Mouse (Mus musculus) A20 (cell line): ENCODE data around the gene Tanc2.

ENCODE experiments used
- DNase-seq: peaks from one replicate; pipeline ENCODE4 v3.0.0-alpha.2; 2011; ENCODE audit warnings: low read depth, low spot score

Tanc2 gene

DNA sequence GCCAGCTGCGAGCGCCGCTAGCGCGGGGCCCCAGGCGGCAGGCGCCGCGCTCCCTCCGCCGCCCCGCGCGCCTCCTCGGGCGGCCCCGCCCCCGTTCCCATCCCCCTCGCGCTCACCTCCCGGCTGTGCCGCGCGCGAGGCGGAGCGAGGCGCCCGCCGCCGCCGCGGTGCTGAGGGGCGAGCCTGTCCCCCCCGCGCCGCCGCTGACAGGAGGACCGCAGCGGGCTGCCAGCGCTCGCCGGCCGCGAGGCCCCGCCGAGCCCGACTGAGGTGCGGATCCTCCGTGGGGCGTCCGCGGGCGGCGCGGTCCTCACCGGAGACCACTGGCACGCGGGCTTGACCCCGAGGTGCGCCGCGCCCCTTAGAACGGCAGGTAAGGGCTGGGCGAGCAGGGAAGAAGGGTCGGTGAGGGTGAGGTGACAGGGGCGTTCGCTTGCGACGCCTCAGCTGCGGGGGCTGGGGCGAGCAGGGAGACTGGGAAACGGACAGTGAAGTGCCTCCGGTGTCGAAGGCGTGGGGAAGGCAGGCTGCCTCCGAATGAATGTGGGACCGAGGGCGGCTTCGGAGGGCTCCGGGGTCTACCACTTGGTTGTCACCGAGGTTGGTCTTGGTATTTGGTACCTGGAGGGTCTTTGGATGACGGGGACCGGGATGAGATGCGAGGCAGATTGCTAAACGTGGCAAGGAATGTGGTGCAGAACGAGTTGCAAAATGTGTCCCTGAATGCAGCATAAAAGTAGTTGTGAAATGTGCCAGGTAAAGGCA lies at the start of gene Tanc2:
TSS of gene Tanc2 (plus strand) at position 110 of the 765 bp plus-strand sequence.
- peak; percentile 68 for DNase-seq

DNA sequence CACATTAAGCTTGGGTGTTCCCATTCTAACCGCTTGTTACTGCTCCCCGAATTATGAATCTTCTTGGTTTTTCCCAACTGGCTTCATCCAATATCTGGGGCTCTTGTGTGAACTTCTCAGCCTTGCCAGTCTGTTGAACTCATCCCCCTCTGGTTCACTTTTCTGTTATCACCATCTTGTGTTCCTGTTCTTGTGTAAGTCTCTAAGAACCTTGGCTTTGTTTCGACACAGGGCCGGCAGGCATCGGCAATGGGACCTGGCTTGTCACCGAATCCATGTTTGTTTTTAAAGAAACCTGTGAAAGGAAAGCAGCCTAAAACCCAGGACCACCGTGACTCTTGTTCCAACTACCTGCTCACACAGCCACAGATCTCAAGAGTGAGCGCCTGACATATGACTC lies 49.0 kb upstream of the Tanc2 start:
- no peak for DNase-seq

DNA sequence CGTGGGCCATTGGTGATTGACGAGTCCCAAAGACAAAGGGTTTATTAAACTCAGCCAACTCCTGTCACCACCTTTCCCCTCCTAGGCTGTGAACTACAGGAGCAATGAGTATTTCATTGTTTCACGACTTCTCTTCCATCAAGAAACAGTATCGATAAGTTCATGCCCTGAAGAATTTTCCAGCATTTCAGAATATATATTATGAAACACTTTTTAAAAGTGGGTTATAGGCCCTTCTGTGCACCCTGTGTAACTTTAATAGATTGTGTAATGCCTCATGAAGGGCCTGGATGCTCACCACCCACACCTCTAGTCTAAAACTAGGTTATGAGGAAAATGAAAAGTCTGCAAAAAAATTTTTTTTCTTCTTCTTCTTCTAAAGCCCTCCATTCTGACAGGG lies 48.4 kb upstream of the Tanc2 start:
- no peak for DNase-seq

- no peak for DNase-seq
These were observed 47.7 kb upstream of the Tanc2 start for GRCm38 (mm10) chr11:105542129-105542528.

DNA sequence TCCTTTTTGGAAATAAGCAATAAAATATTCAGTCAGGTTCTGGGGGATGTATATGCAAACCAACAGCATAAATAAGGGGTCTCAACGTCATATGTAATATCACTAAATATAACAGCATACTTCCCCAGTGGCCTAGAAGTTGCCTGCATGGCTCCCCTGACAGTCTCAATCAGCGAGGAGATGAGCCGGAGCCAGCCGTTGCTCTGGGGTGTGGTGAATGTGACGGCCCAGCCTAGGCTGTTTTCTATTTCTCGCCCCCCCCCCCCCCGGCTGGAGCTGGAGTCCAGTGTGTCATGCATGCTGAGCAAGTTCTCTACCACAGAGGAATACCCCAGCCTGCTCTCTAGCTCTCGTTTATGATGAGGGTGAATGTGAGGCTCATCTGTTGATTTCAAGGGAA lies 44.0 kb upstream of the Tanc2 start:
- DNase-seq = no peak

DNA sequence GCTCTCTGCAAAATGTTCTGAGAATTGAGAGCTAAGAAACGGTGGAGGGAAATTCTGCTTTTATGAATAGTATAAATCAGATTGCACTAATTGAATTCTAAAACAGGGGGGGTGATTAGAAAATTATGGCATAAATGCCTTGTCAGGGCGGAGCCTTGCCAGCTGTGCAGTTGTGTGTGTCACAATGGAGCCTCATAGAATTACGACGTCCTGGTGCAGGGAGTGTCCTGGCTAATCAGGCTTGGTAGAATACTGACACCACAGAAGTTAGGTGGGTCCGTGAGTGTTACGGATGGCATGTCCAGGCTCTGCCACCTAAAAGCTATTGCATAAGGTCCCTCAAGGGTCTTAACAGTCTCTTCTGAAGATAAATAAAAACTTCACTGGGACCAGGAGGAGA lies 43.4 kb upstream of the Tanc2 start:
- DNase-seq = no peak

DNA sequence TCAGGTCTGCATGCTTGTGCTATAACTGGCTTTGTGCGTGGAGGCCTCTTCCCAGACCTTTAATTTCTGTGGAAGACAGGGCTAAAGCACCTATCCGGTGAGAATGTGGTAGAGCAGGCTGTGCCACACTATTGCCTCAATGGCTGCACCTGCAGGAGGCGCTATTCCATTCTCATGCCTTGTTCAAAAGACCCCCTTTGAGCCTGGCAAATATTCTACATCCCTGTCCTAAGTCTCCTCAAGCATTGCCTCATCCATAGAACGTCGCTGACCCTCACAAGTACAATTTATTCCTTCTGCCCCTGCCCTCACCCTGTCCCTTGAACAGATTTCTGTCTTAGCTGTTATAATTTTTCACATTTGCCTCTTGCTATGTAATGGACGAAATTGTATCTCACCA lies 41.4 kb upstream of the Tanc2 start:
- no peak for DNase-seq

- DNase-seq = no peak
These were observed 40.3 kb upstream of the Tanc2 start for GRCm38 (mm10) chr11:105549164-105550121.

GRCm38 (mm10) chr11:105557285-105557684 lies 32.5 kb upstream of the Tanc2 start:
- no peak for DNase-seq

- no peak for DNase-seq
These were observed 31.7 kb upstream of the Tanc2 start for GRCm38 (mm10) chr11:105558091-105558490.

- DNase-seq = no peak
These were observed 30.8 kb upstream of the Tanc2 start for GRCm38 (mm10) chr11:105558803-105559505.

DNA sequence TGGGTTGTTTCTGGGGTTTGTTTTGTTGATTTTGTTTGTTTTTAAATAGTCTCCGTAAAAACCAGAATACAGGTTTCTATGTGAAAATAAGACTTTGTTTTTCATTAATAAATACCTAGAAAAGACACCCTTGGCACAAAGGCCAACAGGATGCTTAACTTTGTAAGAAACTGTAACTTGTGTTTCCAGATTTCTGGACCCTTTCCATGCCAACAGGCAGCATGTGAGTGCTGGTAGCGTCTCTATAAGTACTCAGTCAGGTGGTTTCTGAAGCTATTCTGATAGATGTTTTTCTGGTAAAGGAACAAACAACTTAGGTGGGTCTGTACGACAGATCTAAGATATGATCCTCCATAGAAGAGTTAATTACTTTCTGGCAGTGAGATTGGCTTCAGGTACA lies 26.2 kb upstream of the Tanc2 start:
- no peak for DNase-seq

GRCm38 (mm10) chr11:105567221-105567641 lies 22.6 kb upstream of the Tanc2 start:
- DNase-seq = no peak

- DNase-seq = no peak
These were observed 17.8 kb upstream of the Tanc2 start for GRCm38 (mm10) chr11:105571996-105572395.

GRCm38 (mm10) chr11:105574241-105574640 lies 15.5 kb upstream of the Tanc2 start:
- DNase-seq = no peak

DNA sequence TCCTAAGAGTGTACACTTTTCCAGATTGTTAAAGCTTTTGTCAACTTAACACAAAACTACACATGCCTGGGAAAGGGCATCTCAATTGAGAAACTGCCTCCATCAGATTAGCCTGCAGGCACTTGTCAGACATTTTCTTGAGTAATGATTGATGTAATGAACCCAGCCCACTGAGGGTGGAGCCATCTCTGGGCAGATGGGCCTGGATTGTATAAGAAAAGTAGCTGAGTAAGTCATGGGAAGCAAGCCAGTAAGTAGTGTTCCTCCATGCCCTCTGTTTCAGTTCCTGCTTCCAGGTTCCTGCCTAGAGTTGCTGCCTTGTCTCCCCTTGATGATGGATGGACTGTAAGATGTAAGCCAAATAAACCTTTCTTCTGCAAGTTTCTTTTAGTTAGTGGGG lies 12.6 kb upstream of the Tanc2 start:
- no peak for DNase-seq

GRCm38 (mm10) chr11:105582020-105582419 lies 7.8 kb upstream of the Tanc2 start:
- DNase-seq = no peak

GRCm38 (mm10) chr11:105589231-105589876 lies 432 bp upstream of the Tanc2 start:
- peak; percentile 94 for DNase-seq

DNA sequence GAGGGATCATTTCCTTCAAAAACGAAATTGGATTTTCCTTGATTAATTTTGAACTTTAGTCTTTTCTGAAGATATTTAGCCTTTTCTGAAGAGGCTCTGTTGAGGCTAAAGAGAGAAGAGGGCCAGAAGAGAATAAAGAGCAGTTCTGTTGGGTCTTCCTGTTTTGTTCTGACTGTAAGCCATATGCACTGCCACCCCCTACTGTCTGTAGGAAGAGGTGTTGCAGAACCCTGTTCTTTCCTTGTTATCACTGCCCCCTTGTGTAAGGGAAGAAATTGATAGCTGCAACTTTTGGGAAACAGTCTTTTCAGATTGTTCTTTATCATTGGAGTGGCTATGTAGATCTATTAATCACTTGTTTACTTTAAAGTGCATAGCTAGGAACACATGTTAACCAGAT lies 2.1 kb downstream of the Tanc2 start:
- peak; percentile 82 for DNase-seq

- DNase-seq = peak; percentile 24
These were observed 12.4 kb downstream of the Tanc2 start for GRCm38 (mm10) chr11:105602177-105602576.

GRCm38 (mm10) chr11:105626201-105626600 lies 36.4 kb downstream of the Tanc2 start:
- no peak for DNase-seq
